Mouse (Mus musculus): ENCODE results near the gene Slfn9. TPM values are rescaled to one million over a fixed set of nuclear protein-coding genes. Genes with fewer than 3 reads are reported as not detected.

Slfn9 gene
- polyA plus RNA-seq, 1 experiment from 2014 or later: 14.1 TPM

Small RNA genes within 50 kb of the gene (microRNA-seq; reads per million reads assigned to microRNA genes)
- not detected for gene Gm27598
- not detected for gene Mir7679

Other genes with a start within 250 kb of the Slfn9 start
- 0.34 and 0.49 TPM in 2 replicates for gene Cct6b, start 227.5 kb downstream of the Slfn9 start, polyA plus RNA-seq (2015; fragmentation: Nextera tagmentation; extraction: Ambion mirVana)
- 32.0 and 35.6 TPM in 2 replicates for gene Zfp830, start 227.5 kb downstream of the Slfn9 start, polyA plus RNA-seq (2015; fragmentation: Nextera tagmentation; extraction: Ambion mirVana)
- 17.3 and 18.0 TPM in 2 replicates for gene Lig3, start 210.7 kb downstream of the Slfn9 start, polyA plus RNA-seq (2015; fragmentation: Nextera tagmentation; extraction: Ambion mirVana)
- gene Rffl, start 120.6 kb downstream of the Slfn9 start, polyA plus RNA-seq (2015; fragmentation: Nextera tagmentation; extraction: Ambion mirVana): 13.1 and 13.6 TPM in 2 replicates
- gene Rad51d, start 101.2 kb downstream of the Slfn9 start, polyA plus RNA-seq (2015; fragmentation: Nextera tagmentation; extraction: Ambion mirVana): 13.9 and 15.0 TPM in 2 replicates
- gene Fndc8, start 99.7 kb downstream of the Slfn9 start, polyA plus RNA-seq (2015; fragmentation: Nextera tagmentation; extraction: Ambion mirVana): 0.16 and 0.23 TPM in 2 replicates
- 25.8 and 31.2 TPM in 2 replicates for gene Nle1, start 83.4 kb downstream of the Slfn9 start, polyA plus RNA-seq (2015; fragmentation: Nextera tagmentation; extraction: Ambion mirVana)
- 2.3 and 2.6 TPM in 2 replicates for gene Unc45b, start 81.3 kb downstream of the Slfn9 start, polyA plus RNA-seq (2015; fragmentation: Nextera tagmentation; extraction: Ambion mirVana)
- gene Slfn5, start 40.5 kb downstream of the Slfn9 start, polyA plus RNA-seq (2015; fragmentation: Nextera tagmentation; extraction: Ambion mirVana): 1.5 and 1.8 TPM in 2 replicates
- 0.53 and 0.59 TPM in 2 replicates for gene Slfn8, start 29.0 kb upstream of the Slfn9 start, polyA plus RNA-seq (2015; fragmentation: Nextera tagmentation; extraction: Ambion mirVana)
- 6.1 and 6.9 TPM in 2 replicates for gene Slfn2, start 73.3 kb upstream of the Slfn9 start, polyA plus RNA-seq (2015; fragmentation: Nextera tagmentation; extraction: Ambion mirVana)
- gene Slfn1, start 125.0 kb upstream of the Slfn9 start, polyA plus RNA-seq (2015; fragmentation: Nextera tagmentation; extraction: Ambion mirVana): 0.58 and 0.70 TPM in 2 replicates
- 0.16 and 0.17 TPM in 2 replicates for gene Slfn4, start 183.4 kb upstream of the Slfn9 start, polyA plus RNA-seq (2015; fragmentation: Nextera tagmentation; extraction: Ambion mirVana)
- 0.72 and 0.95 TPM in 2 replicates for gene Slfn3, start 199.5 kb upstream of the Slfn9 start, polyA plus RNA-seq (2015; fragmentation: Nextera tagmentation; extraction: Ambion mirVana)